Mouse (Mus musculus): ENCODE data around the gene Gm10490. TPM values are rescaled to one million over a fixed set of nuclear protein-coding genes. Genes with fewer than 3 reads are reported as not detected.
"Not testable (repeated sequence)": the region's sequence is repeated elsewhere in the genome, so short reads cannot be mapped to it uniquely, and the experiment has no call there.

The Gm10490 gene
- not detected in 2 replicates for polyA plus RNA-seq (2016; fragmentation: Nextera tagmentation; extraction: Ambion mirVana)

DNA sequence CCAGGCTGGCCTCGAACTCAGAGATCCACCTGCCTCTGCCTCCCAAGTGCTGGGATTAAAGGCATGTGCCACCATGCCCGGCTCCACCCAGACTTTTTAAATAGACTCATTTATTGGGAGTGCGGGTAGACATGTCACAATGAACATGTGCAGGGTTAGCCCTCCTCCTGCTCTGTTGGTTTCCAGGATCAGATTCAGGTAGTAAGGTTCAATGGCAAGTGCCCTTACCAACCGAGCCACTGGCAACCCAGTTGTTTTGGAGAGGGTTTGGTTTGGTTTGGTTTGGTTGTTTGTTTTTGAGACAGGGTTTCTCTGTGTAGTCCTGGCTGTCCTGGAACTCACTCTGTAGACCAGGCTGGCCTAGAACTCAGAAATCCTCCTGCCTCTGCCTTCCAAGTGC lies at the start of gene Gm10490:
Gm10490 (plus strand) TSS at position 301 of the 400 bp plus-strand sequence.
- not testable (repeated sequence) for H3K27me3 ChIP-seq (ENCODE audit: poor library complexity, severe bottlenecking); H3K4me3 ChIP-seq; DNase-seq (ENCODE audit: extremely low spot score, low spot score); H3K4me1 ChIP-seq; H3K9me3 ChIP-seq; H3K27ac ChIP-seq
- peaks cover 20% of the 10 kb centered on the region for H3K36me3 ChIP-seq (replicated peaks)
- 90% methylated on average over 4 of the region's 4 CpGs for WGBS

DNA sequence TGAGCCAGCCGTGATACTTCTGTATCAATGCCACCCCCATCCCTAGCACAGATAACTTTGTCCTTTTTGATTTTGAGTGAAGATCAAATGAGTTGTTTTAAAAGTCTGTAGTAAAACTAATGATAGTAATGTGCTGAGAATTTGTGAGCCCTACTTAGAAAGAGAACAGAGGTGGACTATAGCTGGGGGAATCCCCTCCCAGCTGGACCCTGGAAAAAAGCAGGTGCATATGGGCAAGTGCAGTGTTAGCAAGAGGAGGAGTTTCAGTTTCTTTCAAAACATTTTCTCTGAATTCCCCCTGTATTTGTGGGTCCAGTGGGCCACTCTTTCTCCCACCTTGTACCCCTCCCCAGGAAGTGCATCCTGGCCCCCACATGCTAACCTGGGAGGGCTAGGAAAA lies 46.2 kb upstream of the Gm10490 start:
- Histone ChIP-seq H3K27ac (no peak overlapping the region), H3K9me3 (no peaks in the 10 kb centered on the region), H3K4me1 (no peaks in the 10 kb centered on the region), H3K4me3 (no peak overlapping the region), H3K36me3 (replicated peaks) (peaks cover 32% of the 10 kb centered on the region), H3K27me3 (ENCODE audit: poor library complexity, severe bottlenecking) (no peaks in the 10 kb centered on the region)
- 100% methylated on average over 1 of the region's 1 CpGs for WGBS
- DNase-seq (ENCODE audit: extremely low spot score, low spot score) = no peak

DNA sequence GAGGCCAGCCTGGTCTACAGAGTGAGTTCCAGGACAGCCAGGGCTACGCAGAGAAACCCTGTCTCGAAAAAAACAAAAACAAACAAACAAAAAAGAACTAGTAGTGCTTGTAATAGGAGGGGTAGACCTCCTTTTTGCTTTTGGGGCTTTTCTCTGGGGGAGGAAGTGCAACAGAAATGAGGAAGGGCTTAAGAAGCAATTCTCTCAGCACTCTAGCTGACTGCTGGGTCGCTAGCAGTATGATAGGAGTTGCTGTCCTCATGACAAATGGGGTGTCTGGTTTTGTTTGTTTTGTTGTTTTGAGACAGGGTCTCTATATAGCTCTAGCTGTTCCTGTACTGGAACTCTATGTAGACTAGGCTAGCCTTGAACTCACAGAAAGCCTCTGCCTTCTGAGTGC lies 44.8 kb upstream of the Gm10490 start:
- no peaks in the 10 kb centered on the region for H3K4me1 ChIP-seq
- no peak for DNase-seq (ENCODE audit: extremely low spot score, low spot score)
- H3K36me3 ChIP-seq (replicated peaks) = peaks cover 23% of the 10 kb centered on the region
- H3K27me3 ChIP-seq (ENCODE audit: poor library complexity, severe bottlenecking) = no peaks in the 10 kb centered on the region
- 88% methylated on average over 3 of the region's 3 CpGs for WGBS
- H3K9me3 ChIP-seq = no peaks in the 10 kb centered on the region
- no peak overlapping the region for H3K27ac ChIP-seq
- no peak overlapping the region for H3K4me3 ChIP-seq

DNA sequence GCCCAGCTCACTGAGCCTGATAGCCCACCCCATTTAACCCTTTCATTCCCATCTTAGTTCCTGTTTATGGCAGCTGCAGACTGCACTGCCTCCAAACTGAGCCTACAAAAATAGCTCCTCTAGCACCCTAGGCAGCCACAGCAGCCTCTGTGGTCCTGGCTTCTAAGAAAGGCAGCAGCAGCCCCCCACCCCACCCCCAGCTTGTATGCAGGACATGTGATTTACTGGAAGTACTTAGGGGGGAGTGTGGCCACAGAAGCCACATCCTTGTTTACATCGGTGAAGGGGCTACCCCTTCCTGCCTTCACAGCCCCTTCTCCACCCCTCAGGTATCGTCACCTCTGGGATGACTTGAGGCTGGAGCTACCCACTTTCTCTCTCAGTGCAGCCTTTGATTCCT lies 44.0 kb upstream of the Gm10490 start:
- no peak for DNase-seq (ENCODE audit: extremely low spot score, low spot score)
- no peaks in the 10 kb centered on the region; the same call in 1 of the 2 replicates for H3K4me1 ChIP-seq
- no peak overlapping the region for H3K27ac ChIP-seq
- H3K9me3 ChIP-seq = no peaks in the 10 kb centered on the region
- peaks cover 18% of the 10 kb centered on the region for H3K36me3 ChIP-seq (replicated peaks)
- no peaks in the 10 kb centered on the region for H3K27me3 ChIP-seq (ENCODE audit: poor library complexity, severe bottlenecking)
- WGBS = 79% methylated on average over 2 of the region's 2 CpGs
- no peak overlapping the region for H3K4me3 ChIP-seq

DNA sequence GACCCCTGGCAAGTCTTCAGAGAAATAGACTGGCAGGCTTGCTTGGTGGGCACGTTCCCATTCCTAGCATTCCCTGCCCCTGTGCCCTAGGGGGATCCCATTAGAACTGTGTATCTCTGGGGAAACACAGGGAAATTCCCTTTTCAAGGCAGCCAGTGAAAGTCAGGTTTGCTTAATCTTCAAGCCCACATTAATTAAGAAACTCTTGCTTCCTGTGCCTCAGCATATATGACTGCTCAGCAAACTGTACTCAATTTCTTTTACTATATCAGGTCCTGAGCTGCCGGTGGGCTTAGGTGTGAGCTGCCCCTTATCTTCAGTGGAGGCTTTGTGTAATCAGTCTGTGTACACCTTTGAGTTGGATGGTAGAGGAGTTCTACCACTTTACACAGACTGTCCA lies 43.6 kb upstream of the Gm10490 start:
- WGBS = 77% methylated on average over 2 of the region's 2 CpGs
- Histone ChIP-seq H3K36me3 (replicated peaks) (peaks cover 15% of the 10 kb centered on the region), H3K27me3 (ENCODE audit: poor library complexity, severe bottlenecking) (no peaks in the 10 kb centered on the region), H3K4me1 (no peaks in the 10 kb centered on the region; the same call in 1 of the 2 replicates), H3K27ac (no peak overlapping the region), H3K4me3 (no peak overlapping the region), H3K9me3 (no peaks in the 10 kb centered on the region)
- DNase-seq (ENCODE audit: extremely low spot score, low spot score) = no peak

DNA sequence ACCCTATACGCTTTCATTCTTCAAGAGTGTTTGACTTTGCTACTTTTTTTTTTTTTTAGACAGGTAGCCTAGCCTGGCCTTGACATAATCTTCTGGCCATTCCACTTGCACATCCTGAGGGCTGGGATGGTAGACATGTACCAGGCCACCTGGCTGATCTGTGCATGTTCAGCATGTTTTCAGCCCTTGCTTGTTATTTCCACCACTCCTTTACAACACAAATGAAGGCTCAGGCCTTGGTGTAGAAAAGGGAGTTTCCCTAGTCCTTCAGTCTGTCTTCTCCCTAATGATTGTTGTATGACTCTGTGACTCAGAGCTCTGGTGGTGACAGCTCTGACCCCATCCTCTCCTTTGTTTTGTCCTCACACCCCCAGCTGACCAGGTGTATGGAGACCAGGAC lies 42.2 kb upstream of the Gm10490 start:
- Histone ChIP-seq H3K4me1 (no peaks in the 10 kb centered on the region; the same call in 1 of the 2 replicates), H3K27ac (no peak overlapping the region), H3K27me3 (ENCODE audit: poor library complexity, severe bottlenecking) (no peaks in the 10 kb centered on the region), H3K9me3 (no peaks in the 10 kb centered on the region), H3K4me3 (no peak overlapping the region), H3K36me3 (replicated peaks) (peaks cover 26% of the 10 kb centered on the region)
- no peak for DNase-seq (ENCODE audit: extremely low spot score, low spot score)
- 92% methylated on average over 1 of the region's 1 CpGs for WGBS

DNA sequence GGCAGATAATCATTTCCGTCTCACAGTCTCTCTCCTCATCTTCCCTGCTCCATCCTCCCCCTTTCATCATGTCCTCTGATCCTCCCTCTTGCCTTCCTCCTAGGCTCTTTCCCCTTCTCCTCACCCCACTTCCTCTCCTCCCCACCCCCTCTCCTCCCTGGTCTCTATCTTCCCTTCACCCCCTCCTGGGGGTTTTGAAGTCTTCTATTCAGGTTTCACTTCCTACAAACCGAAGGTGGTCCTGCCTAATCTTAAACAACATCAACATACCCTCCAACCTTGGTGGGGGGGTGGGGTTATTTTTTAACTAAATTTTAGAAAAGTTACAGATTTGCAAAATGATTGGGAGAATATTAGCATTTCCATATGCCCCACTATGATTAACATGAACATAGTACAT lies 40.8 kb upstream of the Gm10490 start:
- no peak for DNase-seq (ENCODE audit: extremely low spot score, low spot score)
- peaks cover 39% of the 10 kb centered on the region for H3K36me3 ChIP-seq (replicated peaks)
- no peak overlapping the region for H3K4me3 ChIP-seq
- WGBS = 26% methylated on average over 2 of the region's 2 CpGs
- H3K27ac ChIP-seq = no peak overlapping the region
- H3K27me3 ChIP-seq (ENCODE audit: poor library complexity, severe bottlenecking) = no peaks in the 10 kb centered on the region
- H3K4me1 ChIP-seq = no peaks in the 10 kb centered on the region; the same call in 1 of the 2 replicates
- peaks cover 2% of the 10 kb centered on the region; the same call in 1 of the 2 replicates for H3K9me3 ChIP-seq

DNA sequence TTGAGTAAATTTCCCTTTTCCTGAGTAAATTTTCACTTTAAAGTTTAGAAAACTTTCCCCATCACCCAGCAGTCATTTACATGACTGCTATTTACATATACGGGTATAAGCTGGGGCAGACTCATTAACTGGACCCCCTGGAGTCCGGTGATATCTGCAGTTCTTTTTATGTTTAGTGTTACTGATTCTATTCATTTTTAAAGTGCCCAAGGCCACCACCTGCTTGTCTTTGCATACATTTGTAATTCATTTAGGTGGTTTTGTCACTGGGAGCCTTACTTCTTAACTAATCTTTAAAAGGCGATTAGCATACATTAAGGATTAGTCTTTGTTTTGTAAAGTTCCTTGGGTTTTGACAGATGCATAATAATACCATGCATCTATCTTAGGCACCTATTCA lies 39.5 kb upstream of the Gm10490 start:
- Histone ChIP-seq H3K4me3 (no peak overlapping the region), H3K4me1 (no peaks in the 10 kb centered on the region; the same call in 1 of the 2 replicates), H3K27me3 (ENCODE audit: poor library complexity, severe bottlenecking) (no peaks in the 10 kb centered on the region), H3K9me3 (peaks cover 4% of the 10 kb centered on the region; the same call in 1 of the 2 replicates), H3K27ac (no peak overlapping the region), H3K36me3 (replicated peaks) (peaks cover 52% of the 10 kb centered on the region)
- no peak for DNase-seq (ENCODE audit: extremely low spot score, low spot score)
- WGBS = 31% methylated on average over 3 of the region's 3 CpGs

DNA sequence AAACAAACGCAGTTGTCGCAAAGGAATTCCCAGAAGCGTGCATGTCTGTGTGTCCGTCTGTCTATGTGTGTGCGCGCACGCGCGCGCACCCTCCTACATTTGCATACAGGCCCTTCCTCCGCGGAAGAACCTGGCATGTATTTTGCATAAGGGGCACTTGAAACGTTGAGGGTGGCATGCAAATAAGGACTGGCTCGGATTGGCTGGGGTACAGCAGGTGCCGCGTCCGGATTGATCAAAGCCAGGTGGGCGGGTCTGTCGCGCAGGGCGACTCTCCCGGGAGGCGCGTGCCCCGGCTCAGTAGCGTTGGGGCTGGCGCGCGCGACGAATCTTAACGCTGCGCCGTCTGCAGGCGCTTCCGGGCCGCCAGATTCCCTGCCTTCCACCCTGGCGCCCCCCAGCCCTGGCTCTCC lies 31.3 kb upstream of the Gm10490 start, which contains the start of gene Pim2:
Pim2 (plus strand) TSS at position 256 of the 413 bp plus-strand sequence.
- Histone ChIP-seq H3K4me1 (peaks cover 24% of the 10 kb centered on the region), H3K36me3 (replicated peaks) (peaks cover 21% of the 10 kb centered on the region), H3K27me3 (ENCODE audit: poor library complexity, severe bottlenecking) (no peaks in the 10 kb centered on the region), H3K9me3 (peaks cover 4% of the 10 kb centered on the region; the same call in 1 of the 2 replicates), H3K4me3 (peak within 1 kb of the TSS; percentile 62), H3K27ac (peak within 1 kb of the TSS; percentile 69)
- DNase-seq (ENCODE audit: extremely low spot score, low spot score) = peak; percentile 71
- WGBS = 8% methylated on average over 36 of the region's 38 CpGs

DNA sequence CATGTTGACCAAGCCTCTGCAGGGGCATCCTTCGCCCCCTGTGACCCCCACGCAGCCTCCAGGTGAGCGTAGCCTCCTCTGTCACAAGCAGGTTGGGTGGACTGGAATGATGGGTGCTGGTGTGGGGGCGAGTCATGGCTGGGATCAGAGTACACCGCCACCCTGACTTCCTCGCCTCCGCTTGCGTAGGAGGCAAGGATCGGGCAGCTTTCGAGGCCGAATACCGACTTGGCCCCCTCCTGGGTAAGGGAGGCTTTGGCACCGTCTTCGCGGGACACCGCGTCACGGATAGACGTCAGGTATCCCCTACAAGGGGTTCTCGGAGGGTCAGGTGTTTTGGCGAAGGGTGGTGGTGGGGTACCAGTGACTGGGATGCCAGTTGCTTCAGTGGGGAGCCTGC lies 30.8 kb upstream of the Gm10490 start:
- peak; percentile 20 for DNase-seq (ENCODE audit: extremely low spot score, low spot score)
- H3K9me3 ChIP-seq = peaks cover 3% of the 10 kb centered on the region; the same call in 1 of the 2 replicates
- H3K4me3 ChIP-seq = peak overlapping the region; percentile 62
- H3K27me3 ChIP-seq (ENCODE audit: poor library complexity, severe bottlenecking) = no peaks in the 10 kb centered on the region
- peaks cover 29% of the 10 kb centered on the region for H3K4me1 ChIP-seq
- H3K36me3 ChIP-seq (replicated peaks) = peaks cover 17% of the 10 kb centered on the region
- WGBS = 11% methylated on average over 21 of the region's 21 CpGs
- peak overlapping the region; percentile 69 for H3K27ac ChIP-seq

DNA sequence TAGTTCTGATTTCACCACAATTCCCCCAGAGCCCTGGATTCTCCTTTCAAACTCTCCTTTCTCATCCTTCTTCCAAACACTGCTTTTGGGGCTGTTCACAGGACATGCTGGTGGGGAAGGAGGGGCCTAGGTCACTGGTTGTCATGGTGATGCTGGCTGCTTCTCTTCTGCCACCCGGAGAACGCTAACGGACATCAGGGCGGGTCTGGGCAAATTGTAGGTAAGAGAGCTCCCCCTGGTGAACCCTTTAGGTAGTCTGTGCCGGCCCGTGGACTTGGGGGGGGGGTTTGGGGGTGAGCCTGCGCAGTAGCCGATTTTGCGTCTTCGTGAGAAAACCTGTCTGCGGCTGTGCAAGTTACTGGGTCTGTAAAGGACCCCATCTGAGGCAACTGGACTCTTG lies 29.5 kb upstream of the Gm10490 start:
- Histone ChIP-seq H3K4me1 (peaks cover 31% of the 10 kb centered on the region), H3K27ac (no peak overlapping the region), H3K4me3 (peak overlapping the region; percentile 62), H3K27me3 (ENCODE audit: poor library complexity, severe bottlenecking) (no peaks in the 10 kb centered on the region), H3K36me3 (replicated peaks) (peaks cover 4% of the 10 kb centered on the region), H3K9me3 (no peaks in the 10 kb centered on the region; the same call in 1 of the 2 replicates)
- DNase-seq (ENCODE audit: extremely low spot score, low spot score) = peak; percentile 73
- WGBS = 9% methylated on average over 11 of the region's 11 CpGs

DNA sequence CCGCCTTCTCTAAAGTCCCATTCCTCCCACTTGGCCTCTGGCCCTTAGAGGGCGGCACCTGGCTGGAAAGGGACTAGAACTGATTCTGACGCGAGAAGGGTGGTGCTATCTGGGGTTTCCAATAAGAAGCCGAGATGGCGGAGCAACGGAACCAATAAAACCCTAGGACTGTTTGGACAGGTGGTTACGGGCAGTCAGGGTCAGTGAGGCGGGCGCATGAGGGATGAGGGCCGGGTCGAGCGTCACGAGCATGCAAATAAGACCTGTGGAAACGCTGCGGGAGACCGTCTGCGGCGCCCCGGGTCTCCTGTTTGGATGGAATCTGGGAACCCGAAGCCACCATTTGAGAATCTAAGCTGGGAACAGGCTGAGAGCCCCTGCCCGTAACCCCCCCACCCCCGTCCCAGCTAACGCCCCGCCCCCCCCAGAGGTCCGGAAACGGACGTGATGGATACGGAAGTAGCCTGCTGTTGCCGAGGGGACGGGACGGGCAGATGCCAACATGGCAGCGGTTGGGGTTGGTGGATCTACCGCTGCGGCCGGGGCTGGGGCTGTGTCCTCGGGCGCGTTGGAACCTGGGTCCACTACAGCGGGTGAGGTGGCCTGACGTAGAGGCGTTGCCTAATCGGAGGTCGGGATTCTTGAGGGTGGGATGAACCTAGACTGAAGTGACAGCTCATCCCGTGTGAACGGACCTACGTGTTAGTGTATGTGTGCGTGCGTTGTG lies 25.3 kb upstream of the Gm10490 start, which contains the start of gene Slc35a2:
Slc35a2 (plus strand) TSS at position 188 of the 727 bp plus-strand sequence.
- peak within 1 kb of the TSS; percentile 86 for H3K27ac ChIP-seq
- 15% methylated on average over 49 of the region's 49 CpGs for WGBS

DNA sequence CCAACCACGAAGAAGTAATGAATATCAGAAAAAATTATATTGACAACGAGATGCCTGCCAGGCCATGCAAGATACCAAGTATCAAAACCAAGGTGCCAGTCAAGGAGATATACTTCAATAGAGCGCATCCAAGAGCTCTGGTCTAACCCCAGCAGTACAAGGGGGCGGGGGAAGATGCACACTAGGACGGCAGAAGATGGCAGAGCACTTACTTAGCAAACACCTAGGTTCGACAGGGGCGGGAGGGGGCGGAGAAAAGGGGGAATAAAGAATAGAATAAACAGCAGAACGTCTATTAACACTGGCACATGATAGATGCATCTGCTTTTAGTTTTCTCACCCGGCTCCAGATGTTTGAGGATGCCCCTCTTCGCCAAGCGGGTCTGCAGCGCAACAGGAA lies 11.1 kb upstream of the Gm10490 start:
- 33% methylated on average over 13 of the region's 13 CpGs for WGBS
- Histone ChIP-seq H3K4me1 (peaks cover 11% of the 10 kb centered on the region), H3K27ac (peak overlapping the region; percentile 88), H3K36me3 (replicated peaks) (peaks cover 35% of the 10 kb centered on the region), H3K4me3 (peak overlapping the region; percentile 63), H3K9me3 (no peaks in the 10 kb centered on the region), H3K27me3 (ENCODE audit: poor library complexity, severe bottlenecking) (no peaks in the 10 kb centered on the region)
- no peak for DNase-seq (ENCODE audit: extremely low spot score, low spot score)

More for the DNA sequence above, 25.3 kb upstream of the Gm10490 start, which contains the start of gene Slc35a2:
- peak; percentile 75 for DNase-seq (ENCODE audit: extremely low spot score, low spot score)
- H3K4me1 ChIP-seq = peaks cover 22% of the 10 kb centered on the region
- H3K4me3 ChIP-seq = peak within 1 kb of the TSS; percentile 63
- peaks cover 10% of the 10 kb centered on the region; the same call in 1 of the 2 replicates for H3K36me3 ChIP-seq (replicated peaks)
- no peaks in the 10 kb centered on the region for H3K27me3 ChIP-seq (ENCODE audit: poor library complexity, severe bottlenecking)
- no peaks in the 10 kb centered on the region for H3K9me3 ChIP-seq
